In genomic region chr17:88764136-88764485, GRCm38 (mm10) we compare ENCODE assay signal across 9 mouse cellular contexts. TPM values are rescaled to one million over a fixed set of nuclear protein-coding genes. Genes with fewer than 3 reads are reported as not detected.
DNase-seq lines count a peak whose midpoint lies in the region; ATAC-seq and TF ChIP-seq lines count a peak whose summit lies in the region.
"Had no signal": no experiment of that assay in that cellular context is flagged by ENCODE, and none has a peak within 500 bp of the region (broad histone marks: within the 10 kb centered on the region; RNA-seq: fewer than 3 reads in every experiment).

No protein-coding gene starts in this region.

- H3K4me2 ChIP-seq in forebrain, postnatal 0 days (ENCODE audit: low read depth) = no peak overlapping the region
- no peak overlapping the region for H3K4me2 ChIP-seq in midbrain, embryonic 15.5 days

- WGBS in forebrain, postnatal 0 days = 15% methylated on average over 3 of the region's 3 CpGs
- 34% methylated on average over 3 of the region's 3 CpGs for WGBS in midbrain, embryonic 15.5 days
- 65% methylated on average over 3 of the region's 3 CpGs for WGBS in heart, embryonic 10.5 days

- H3K9me3 ChIP-seq in forebrain, postnatal 0 days (ENCODE audit: low read length) = no peaks in the 10 kb centered on the region
- H3K9me3 ChIP-seq in midbrain, embryonic 15.5 days = no peaks in the 10 kb centered on the region
- H3K9me3 ChIP-seq in heart, embryonic 10.5 days = no peaks in the 10 kb centered on the region

- H3K4me1 ChIP-seq in forebrain, postnatal 0 days (ENCODE audit: insufficient read depth) = 0 out of 2 replicates have a peak, but pooled peaks cover 4% of the 10 kb centered on the region
- peaks cover 16% of the 10 kb centered on the region for H3K4me1 ChIP-seq in midbrain, embryonic 15.5 days
- H3K4me1 ChIP-seq in heart, embryonic 10.5 days = no peaks in the 10 kb centered on the region

- H3K9ac ChIP-seq in forebrain, postnatal 0 days = no peak overlapping the region
- no peak overlapping the region for H3K9ac ChIP-seq in midbrain, embryonic 15.5 days

- H3K36me3 ChIP-seq in forebrain, postnatal 0 days (ENCODE audit: insufficient read depth) = no peaks in the 10 kb centered on the region
- H3K36me3 ChIP-seq in midbrain, embryonic 15.5 days (replicated peaks) = no peaks in the 10 kb centered on the region
- no peaks in the 10 kb centered on the region for H3K36me3 ChIP-seq in heart, embryonic 10.5 days

- no peak for TF ChIP-seq CTCF in forebrain, postnatal 0 days (IDR thresholded peaks at IDR 0.05; ENCODE audit: low read depth)

- peak; percentile 73 for DNase-seq in embryo, embryonic 10 days (ENCODE audit: low spot score)
- DNase-seq in embryo, embryonic 9.5 days (ENCODE audit: extremely low spot score) = no peak
- peak; percentile 68 for DNase-seq in R1 (ENCODE audit: low read depth, low spot score)
- no peak for DNase-seq in forebrain, postnatal 0 days
- no peak for DNase-seq in heart, embryonic 10.5 days (ENCODE audit: low spot score)
- DNase-seq in adrenal gland, postnatal 25 days = no peak
- DNase-seq: kidney, adult 18-20 months had no signal

- no peak overlapping the region for H3K27ac ChIP-seq in forebrain, postnatal 0 days (ENCODE audit: low read depth, low read length)
- H3K27ac ChIP-seq in midbrain, embryonic 15.5 days = no peak overlapping the region
- H3K27ac ChIP-seq in heart, embryonic 10.5 days = no peak overlapping the region

- H3K27me3 ChIP-seq in forebrain, postnatal 0 days (ENCODE audit: insufficient read depth, low read length) = no peaks in the 10 kb centered on the region; the same call in 1 of the 2 replicates
- no peaks in the 10 kb centered on the region for H3K27me3 ChIP-seq in midbrain, embryonic 15.5 days (replicated peaks)
- no peaks in the 10 kb centered on the region for H3K27me3 ChIP-seq in heart, embryonic 10.5 days (ENCODE audit: insufficient read depth, poor library complexity, severe bottlenecking)

- peak; percentile 81 for ATAC-seq in forebrain, postnatal 0 days
- peak; percentile 74 for ATAC-seq in midbrain, embryonic 15.5 days (replicated peaks)
- ATAC-seq in activated CD4-positive, CD25-positive, alpha-beta regulatory T cell, adult 4 months = no peak

- no peak overlapping the region for H3K4me3 ChIP-seq in forebrain, postnatal 0 days (ENCODE audit: low read depth, low read length)
- no peak overlapping the region for H3K4me3 ChIP-seq in midbrain, embryonic 15.5 days
- H3K4me3 ChIP-seq in heart, embryonic 10.5 days = no peak overlapping the region

RNA-seq across cellular contexts. Expression of gene Lhcgr, which starts 27.7 kb away (rescaled TPM):
- 0.62 and 0.95 TPM in 2 replicates for total RNA-seq in forebrain, postnatal 0 days (2014; rRNA removed)
- 1.2 and 2.0 TPM in 2 replicates for polyA plus RNA-seq in forebrain, postnatal 0 days (2015; fragmentation: Nextera tagmentation; extraction: Ambion mirVana)
- polyA plus RNA-seq in midbrain, embryonic 15.5 days (2015; fragmentation: Nextera tagmentation; extraction: Ambion mirVana) = 0.97 and 1.5 TPM in 2 replicates
- polyA plus RNA-seq in activated CD4-positive, CD25-positive, alpha-beta regulatory T cell, adult 4 months (2017; shearing (Covaris generic)) = not detected
- polyA plus RNA-seq in heart, embryonic 10.5 days (2016; fragmentation: Nextera tagmentation; extraction: Ambion mirVana) = 0.16 and 0.32 TPM in 2 replicates
- not detected in 2 replicates for total RNA-seq in adrenal gland, postnatal 25 days (2021)

Comparison
In these comparisons a context has a peak if more than half of its experiments do, and no peak if none do; other contexts are left out.
1. DNase-seq: peak in embryo, embryonic 10 days (single experiment) and R1 (single experiment); none in embryo, embryonic 9.5 days (single experiment), forebrain, postnatal 0 days (single experiment), heart, embryonic 10.5 days (single experiment) and adrenal gland, postnatal 25 days (single experiment).